Mouse (Mus musculus) common myeloid progenitor, adult 5-6 weeks (primary cell): Measurements from ENCODE around the gene Il2rb. TPM values are rescaled to one million over a fixed set of nuclear protein-coding genes. Genes with fewer than 3 reads are reported as not detected.

ENCODE experiments used
- ATAC-seq: replicated peaks from 2 replicates; pipeline ENCODE4 v1.8.0; 2016; ENCODE audit warnings: low read depth, mild to moderate bottlenecking, moderate TSS enrichment, inconsistent platforms; ENCODE audit not compliant: poor library complexity, severe bottlenecking
- total RNA-seq: library from RNA; stranded (forward); fragments of 200-1000, 187-1606 nt; gene quantifications from 2 replicates; pipeline ENCODE4 v1.2.3, GENCODE M21; 2017

The Il2rb gene
- 0.19 and 1.9 TPM in 2 replicates for total RNA-seq

- no peak for ATAC-seq
Observed at GRCm38 (mm10) chr15:78494968-78495406, at the start of gene Il2rb. TSS of gene Il2rb (minus strand) at chr15:78495271.

- ATAC-seq = no peak
Observed at GRCm38 (mm10) chr15:78544561-78545001, 49.5 kb upstream of the Il2rb start, which contains the start of gene Sstr3. TSS of gene Sstr3 (minus strand) at chr15:78544685.

GRCm38 (mm10) chr15:78544041-78544440 lies 49.0 kb upstream of the Il2rb start:
- no peak for ATAC-seq

GRCm38 (mm10) chr15:78542767-78543303 lies 47.8 kb upstream of the Il2rb start:
- ATAC-seq = no peak

- no peak for ATAC-seq
Observed at GRCm38 (mm10) chr15:78542098-78542766, 47.2 kb upstream of the Il2rb start.

GRCm38 (mm10) chr15:78541606-78542005 lies 46.5 kb upstream of the Il2rb start:
- no peak for ATAC-seq

GRCm38 (mm10) chr15:78541036-78541435 lies 46.0 kb upstream of the Il2rb start:
- no peak for ATAC-seq

GRCm38 (mm10) chr15:78535723-78536421 lies 40.8 kb upstream of the Il2rb start:
- no peak for ATAC-seq

- no peak for ATAC-seq
Observed at GRCm38 (mm10) chr15:78533346-78533835, 38.3 kb upstream of the Il2rb start.

GRCm38 (mm10) chr15:78532566-78533345 lies 37.7 kb upstream of the Il2rb start:
- ATAC-seq = no peak

- peak; percentile 84 for ATAC-seq
Observed at GRCm38 (mm10) chr15:78531901-78532469, 36.9 kb upstream of the Il2rb start.

GRCm38 (mm10) chr15:78531451-78531720 lies 36.3 kb upstream of the Il2rb start:
- ATAC-seq = no peak

- ATAC-seq = no peak
Observed at GRCm38 (mm10) chr15:78530671-78531450, 35.8 kb upstream of the Il2rb start, which contains the start of gene C1qtnf6. TSS of gene C1qtnf6 (minus strand) at chr15:78531416.

- ATAC-seq = no peak
Observed at GRCm38 (mm10) chr15:78530141-78530540, 35.1 kb upstream of the Il2rb start.

GRCm38 (mm10) chr15:78529428-78529990 lies 34.4 kb upstream of the Il2rb start:
- ATAC-seq = no peak

- no peak for ATAC-seq
Observed at GRCm38 (mm10) chr15:78528726-78529411, 33.8 kb upstream of the Il2rb start.

- ATAC-seq = no peak; the same call in 1 of the 2 replicates
Observed at GRCm38 (mm10) chr15:78527973-78528372, 32.9 kb upstream of the Il2rb start.

GRCm38 (mm10) chr15:78524163-78524562 lies 29.1 kb upstream of the Il2rb start:
- no peak for ATAC-seq
